Mouse (Mus musculus) layer of hippocampus, adult 9-10 months (tissue): ENCODE results near the gene Stk32c.

Experiments used
- DNase-seq: peaks from one replicate; pipeline ENCODE4 v3.0.0; 2022; ENCODE audit warnings: low spot score

Stk32c gene

DNA sequence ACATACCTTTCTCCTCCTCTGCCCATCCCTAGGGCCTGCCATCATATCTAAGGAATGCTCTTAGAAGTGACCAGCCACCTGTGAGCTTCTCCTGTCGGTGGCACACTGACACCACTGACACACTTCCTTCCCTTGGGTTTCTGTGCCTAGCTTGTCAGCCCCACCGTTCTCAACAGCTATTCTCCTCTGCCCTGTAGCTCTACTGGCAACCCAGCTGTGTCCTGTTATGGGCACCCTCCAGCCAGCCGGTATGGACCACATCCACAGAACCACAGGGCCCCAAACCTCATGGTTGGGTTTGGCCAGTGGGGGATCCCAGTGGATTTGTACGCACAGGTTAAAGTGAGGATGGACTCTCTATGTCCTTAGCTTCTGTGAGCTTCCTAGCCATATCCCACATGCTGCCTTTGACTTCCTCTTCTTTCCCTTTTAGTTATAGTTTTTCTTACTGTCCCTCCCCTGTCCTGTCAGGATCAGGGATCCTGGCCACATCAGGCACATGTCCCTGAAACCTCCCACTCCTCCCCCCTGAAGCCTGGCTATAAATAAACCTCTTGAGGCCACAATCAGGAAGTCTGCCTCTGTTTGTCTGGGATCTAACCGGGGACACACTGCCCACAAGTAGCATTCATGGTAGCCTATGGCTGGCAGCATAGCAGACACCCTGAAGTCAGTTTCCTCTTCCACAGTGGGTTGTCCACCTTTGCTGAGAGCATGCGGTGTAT is 15.5 kb upstream of the Stk32c start:
- DNase-seq, result no peak

DNA sequence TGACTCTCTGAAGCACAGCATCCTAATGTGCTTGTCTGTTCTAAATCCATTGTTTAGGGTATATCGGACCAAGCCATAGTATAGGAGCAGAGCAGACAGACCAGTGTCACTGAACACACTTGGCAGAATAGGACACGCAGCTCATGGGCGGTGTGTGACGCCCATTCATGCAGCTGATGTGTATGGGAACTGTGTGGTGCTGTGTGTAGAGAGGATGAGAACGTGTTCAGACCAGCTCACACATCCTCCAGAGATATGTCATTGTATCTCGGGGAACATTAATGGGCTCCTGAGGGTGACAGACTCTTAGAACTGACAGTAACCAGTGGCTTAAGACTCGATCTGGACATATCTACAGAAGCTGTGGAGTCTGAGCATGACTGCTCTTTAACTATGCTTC is 13.3 kb upstream of the Stk32c start:
- no peak for DNase-seq

DNA sequence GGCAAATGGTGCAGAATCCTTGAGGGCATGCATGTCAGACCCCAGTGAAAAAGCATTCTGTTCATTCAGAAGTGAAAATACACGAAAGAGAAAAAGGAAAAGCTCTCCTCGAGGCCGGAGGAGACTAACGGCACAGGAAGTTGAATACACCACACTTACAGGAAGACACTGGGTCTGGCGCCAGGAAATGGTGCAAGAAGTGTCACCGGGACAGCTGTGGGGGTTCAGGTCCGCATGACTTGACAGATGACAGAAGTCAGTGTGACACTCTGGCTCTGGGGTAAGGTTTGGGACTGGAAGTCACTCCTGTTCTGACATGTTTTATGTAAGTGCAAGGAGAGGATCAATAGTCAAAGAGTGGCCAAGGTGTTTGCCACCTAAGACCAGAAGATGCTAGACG is 11.6 kb upstream of the Stk32c start:
- no peak for DNase-seq

DNA sequence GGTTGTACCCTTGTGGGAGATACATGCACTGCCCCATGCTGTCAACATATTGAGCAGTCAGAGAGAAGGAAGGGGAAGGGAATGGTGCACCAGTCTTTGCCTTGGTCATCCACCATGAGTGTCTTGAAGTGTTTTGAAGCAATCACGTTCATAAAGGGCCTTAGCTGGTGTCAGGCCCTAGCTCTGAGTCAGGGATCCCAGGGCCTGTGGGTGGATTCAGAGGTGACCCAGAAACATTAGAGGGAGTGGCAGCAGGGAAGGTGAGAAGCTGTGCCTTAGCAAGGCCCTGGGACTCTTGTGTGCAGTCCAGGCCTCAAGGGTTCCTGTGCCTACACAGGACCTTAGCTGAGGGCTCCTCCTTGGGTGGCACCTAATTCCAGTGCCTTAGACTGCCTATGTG is 11.0 kb upstream of the Stk32c start:
- DNase-seq, result no peak

DNA sequence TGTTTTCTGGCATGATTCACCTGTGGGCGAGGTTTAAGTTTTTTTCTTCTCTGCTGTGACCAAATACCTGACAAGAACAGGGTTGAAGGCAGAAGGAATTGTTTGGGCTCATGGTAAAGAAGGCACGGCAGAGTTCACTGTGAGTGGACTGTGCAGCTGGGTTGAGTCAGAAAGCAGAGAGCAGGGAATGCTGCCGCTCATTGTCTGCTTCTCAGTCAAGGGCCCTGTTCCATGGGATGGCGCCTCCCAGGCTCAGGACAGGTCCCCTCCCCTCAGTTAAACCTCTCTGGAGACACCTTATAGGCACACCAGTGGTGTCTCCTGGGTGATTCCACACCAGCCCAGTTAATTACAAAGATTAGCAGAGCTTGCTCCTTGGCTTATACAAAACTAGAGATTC is 9.2 kb upstream of the Stk32c start:
- DNase-seq, result no peak

DNA sequence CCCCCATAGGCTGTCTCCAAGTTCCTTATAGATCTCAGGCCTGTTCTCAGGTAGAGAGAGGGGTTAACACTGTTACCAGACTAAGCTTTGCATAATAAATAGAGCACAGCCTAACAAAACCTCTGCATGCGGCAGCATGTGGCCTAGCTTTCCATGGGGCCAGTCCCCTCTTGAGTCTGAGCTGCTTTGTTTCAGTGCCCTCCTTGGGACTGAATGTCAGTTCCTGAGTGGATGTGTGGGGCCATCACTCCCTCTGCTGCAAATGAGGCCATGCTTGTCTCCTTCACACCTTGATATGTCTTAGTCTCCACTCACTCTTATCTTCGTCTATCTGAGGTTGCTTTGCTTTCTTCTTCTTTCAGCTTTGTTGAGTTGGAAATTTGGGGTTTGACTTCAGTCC is 8.7 kb upstream of the Stk32c start:
- DNase-seq, result no peak

DNA sequence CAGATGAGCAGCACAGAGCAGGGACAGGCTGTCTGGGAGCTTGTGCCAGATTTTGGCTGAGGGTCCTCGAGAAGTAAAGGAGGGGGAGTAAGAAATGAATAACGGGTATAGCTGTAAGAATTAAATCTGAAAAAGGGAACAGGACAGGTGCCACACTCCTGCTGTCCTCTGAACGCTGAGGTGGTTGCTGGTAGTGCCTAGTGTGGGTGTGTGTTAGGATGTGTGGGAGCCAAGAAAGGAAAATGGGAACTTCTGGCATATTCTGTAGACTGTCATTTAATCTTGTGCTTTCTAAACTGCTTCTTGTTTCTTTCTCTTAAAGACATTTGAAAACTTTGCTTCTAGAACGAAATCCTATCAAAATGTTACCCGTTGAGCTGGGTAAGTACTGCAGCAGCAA is 8.0 kb upstream of the Stk32c start:
- DNase-seq, result no peak

DNA sequence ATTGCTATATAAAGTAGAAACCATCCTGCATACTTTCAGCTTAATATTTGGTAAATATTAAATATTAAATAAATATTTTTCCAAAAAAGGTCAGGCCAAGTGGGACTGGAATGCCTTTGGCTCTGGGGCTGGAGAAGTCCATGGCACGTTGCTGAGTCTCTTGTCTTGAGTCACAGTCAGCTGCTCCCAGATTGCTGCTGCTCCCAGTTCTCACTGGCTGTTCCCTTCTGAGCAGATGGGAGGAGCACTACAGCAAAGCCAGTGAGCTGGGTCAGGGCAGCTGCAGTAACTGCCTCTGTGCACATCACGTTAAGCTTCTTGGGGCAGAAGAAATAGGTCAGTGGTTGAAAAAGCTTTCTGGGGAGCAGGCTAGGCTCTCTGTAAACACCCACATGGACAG is 7.2 kb upstream of the Stk32c start:
- no peak for DNase-seq

DNA sequence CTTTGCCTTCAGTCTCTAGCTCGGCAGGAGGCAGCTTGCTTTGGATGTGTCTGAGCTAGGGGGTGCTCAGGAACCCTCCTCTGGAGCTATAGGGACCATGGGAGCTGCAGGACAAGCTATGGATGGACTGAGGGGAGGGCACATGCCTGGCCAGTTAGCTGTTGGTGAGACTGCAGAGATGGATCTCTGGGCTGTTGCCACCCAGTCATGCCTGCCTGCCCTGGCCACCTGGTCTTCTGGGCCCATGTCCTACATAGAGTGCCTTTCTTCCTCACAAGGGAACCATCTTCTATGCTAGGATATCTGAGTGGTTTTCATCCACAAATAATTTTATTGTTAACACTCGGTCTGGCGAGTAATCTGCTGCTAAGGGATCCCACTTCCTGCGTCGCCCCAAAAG is 6.4 kb upstream of the Stk32c start:
- no peak for DNase-seq

DNA sequence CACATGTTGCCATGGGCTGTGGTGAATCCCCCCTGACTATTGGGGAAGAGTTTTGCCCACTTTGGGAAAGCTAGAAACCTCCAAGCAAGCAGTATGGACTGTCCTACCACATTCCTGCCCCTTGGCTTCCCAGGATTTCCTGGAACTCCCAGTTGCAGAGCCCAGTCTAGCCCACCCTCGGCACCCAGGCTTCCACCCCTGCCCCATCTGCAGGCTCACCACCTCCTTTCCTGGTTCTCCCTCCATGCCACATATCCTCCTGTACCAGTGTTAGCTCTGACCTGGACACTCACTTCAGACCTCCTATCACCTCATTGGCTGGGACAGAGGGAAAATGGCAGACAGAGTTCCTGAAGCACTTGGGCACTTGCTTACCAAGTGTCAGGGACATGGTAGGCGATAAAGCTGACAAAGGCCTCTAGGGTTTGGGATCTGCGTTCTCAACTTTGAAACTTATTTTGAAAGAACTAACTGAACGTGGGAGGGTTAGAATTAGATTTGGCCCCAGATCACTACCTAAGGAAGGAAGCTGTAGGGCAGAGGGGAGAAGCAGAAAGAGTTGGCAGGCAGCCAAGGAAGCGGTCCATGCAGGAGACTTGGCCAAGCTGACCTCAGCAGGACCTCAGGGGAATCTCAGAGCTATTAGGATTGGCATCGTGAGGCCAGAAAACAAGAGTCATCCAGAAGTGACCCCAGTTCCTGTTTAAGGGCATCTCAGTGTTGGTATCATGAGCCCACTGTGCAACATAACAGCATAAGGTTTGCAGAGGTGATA is 5.7 kb upstream of the Stk32c start:
- DNase-seq, result no peak

DNA sequence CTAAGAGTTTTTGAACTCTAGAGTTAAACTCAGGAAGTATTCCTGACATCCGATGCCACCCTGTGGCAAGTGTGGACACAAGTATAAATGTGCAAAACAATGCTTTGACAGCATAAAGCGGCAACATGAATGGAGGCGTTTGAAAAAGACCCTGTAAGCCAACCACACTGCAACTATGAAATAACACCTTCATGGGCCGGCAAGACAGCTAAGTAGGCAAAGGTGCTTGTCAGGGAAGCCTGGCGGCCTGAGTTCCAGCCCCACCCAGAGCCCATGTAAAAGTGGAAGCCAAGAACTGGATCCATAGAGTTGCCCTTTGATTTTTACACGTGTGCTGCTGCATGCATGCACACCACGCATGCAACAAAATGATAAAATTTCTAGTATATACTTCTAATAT is 3.9 kb upstream of the Stk32c start:
- no peak for DNase-seq

DNA sequence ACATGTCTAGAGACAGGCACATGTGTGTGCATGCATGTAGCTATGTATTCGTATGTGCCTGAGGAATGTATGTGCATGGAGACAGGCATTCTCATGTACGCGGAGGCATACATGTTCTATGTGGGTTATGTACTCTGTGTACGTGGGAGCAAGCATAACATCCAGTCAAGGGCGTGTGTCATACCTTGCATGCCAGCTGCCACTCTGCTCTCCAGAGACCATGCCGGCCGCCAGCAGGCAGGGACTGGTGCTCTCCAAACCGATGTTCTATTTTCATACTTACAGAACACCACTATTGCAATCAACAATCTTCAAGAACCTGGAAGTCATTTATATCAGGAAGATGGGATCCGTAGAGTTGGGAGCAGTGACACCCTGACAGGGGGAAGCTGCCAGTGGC is 3.4 kb upstream of the Stk32c start:
- no peak for DNase-seq

DNA sequence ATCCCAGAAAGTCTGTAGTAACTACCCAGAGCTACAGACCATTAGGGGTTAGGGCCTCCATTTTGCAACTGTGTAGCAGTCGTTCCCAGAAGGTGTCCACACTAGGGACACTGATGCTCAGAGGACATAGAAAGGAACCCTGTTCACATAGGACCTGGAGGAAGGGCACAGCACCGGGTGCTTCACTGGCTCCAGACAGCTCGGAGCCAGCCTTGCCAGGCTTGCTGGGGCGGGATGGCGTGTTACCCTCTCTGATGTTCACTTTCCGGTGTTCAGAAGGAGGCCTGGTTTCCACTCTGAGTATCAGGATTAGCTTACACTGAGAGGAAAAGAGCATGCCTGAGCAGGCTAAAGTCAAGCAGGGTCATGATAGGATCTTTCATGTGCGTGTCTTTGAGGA is 2.8 kb upstream of the Stk32c start:
- DNase-seq, result no peak

DNA sequence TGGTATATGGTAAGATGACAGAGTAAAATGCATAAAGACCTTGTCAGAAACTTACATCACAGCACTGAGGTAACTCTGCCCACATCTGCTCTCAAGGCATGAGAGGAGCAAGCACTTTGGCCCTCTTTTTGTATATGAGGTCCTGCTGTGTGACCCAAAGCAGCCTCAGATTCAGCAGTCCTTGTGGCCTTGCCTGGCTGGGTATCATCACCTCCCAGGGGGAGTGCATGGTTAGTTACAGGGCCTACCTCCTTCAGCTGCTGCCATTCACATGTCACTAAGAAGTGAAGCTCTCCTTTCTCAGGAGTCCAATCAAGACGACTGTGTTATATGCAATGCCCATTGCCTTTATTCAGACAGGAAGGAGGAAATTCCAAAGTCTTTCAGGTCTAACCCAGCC is 2.4 kb upstream of the Stk32c start:
- DNase-seq, result no peak

DNA sequence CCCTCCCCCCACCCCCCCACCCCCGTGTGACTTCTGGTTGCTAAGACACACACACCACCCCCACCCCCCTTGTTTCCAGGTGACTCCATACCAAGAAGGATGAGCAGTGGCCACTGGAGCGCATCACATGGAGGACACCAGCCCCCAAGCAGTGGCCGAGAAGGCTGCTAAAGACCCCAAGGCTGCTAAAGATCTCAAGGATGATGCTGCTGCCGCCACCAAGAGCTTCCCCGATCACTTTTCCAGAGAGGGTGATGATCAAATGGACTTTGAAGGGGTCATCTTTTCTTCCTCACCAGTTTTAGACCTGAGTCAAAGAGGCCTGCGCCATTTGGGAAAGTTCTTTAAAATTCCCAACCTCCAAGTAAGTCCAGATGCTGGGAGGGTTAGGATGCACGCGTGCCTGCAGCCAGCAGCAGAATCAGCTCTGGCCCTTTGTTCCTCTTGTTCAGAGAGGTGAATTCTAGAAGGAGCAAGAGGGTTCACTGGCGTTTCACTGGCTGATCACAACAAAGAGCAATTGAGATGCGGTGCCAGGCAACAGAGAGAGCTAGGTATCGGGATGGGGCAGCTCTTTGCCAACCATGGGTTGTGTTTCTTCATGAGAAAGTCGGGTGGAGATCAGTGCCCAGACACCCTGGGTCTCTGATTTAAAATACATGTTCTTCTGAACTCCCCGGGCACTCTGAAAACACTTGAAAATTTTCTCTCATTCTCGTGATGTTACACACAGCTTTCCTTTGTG is 1.7 kb upstream of the Stk32c start:
- DNase-seq, result no peak

DNA sequence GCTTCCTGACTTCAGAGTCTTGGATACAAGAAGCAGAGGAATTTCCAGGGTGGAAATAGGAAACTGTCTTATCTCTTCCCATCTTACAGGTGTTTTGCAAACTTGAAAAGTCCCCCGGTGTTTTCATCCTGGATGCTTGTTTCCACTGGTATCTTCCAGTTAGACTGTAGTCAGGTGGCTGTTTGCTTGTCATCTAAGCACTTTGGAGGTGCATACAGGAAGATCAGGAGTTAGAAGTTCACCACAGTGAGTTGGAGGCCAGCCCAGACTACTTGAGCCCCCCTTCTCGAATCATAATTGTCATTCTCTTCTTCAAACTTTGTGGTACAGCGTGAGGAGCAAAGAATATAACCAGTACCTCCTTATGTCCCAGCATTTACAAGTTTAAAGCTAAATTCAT is 1.1 kb upstream of the Stk32c start:
- DNase-seq, result no peak

DNA sequence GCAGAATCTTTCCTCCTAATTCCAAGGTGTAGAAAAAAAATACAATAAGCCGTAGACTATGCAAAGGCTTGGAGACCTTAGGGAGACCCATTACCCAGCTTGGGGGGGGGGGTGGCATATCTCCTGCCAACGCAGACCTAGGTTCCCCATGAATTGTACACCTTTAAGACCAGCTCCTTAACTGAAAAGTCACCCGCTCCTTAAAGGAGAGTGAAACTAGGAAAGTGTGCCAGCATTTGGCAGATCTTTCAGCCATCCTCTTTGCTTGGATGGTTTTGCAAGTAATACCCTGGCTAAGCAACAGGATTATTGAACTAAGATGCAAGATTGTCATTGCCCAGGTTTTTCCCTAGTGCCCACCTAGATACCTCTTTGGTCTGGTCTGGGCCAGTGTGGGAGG is 644 bp upstream of the Stk32c start:
- DNase-seq, result no peak

DNA sequence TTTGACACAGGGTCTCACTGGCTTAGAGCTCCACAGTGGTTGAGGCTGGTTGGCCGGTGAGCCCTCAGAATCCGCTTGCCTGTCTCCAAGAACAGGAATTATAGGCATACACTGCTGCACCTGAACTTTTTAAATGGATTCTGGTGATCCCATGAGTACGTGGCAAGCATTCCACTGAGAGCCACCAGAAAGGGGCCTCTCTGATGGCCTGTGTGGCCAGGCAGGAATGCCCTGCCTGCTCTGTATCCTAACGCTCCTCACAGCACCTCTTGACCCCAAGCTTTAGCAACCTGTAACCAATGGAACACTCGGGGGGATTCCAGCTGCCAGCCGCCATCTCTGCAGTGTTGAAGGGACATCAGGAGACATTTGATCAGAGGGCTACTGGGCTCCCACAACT is 1.3 kb downstream of the Stk32c start:
- DNase-seq, result no peak

DNA sequence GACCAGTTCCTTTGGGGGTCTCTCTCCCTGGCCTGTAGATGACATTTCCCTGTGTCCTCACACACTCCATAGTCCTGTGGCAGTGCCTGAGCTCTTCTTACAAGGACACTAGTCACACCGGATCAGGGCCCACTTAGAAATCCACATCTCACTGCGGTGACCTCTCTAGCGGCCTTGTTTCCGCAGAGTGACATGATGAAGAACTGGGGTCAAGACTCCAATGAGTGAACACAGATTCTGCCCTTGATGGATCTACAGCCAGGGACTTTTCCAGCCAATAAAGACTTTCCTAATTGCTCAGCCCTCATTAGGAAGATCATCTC is 4.4 kb downstream of the Stk32c start:
- DNase-seq, result no peak

DNA sequence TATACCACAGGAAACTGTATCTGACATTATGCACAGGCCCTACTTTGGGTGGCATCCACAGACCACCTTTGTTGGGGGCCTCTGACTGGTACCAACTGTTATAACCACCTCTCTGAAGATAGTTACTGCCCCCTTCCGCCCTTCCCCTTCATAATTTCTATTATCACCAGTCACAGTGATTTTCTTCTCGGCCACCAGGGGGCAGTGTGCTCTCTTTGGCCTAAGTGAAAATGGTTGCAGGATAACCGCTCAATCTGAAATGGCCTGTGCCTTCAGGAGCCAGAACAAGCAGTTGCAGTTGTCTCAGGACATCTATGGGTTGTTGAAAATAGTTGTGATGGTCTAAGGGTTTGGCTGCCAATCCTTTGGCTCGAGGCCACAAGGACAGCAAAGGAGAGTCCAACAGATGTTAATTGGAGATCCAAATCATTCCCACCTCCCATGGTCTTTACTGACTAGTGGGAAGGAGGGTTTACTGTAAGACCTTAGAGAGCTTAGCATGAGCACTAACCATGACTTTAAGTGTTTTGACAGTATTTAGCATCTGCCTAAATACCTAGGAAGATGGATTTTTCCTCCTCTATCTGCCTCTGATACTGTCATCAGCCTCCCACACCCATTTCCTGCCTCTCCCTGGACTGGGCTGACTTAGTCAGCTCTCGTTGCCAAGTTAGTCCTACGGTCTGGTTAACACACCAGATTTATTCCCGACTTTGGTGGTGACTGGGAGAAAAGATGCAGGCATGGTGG is 4.9 kb downstream of the Stk32c start:
- DNase-seq, result no peak

DNA sequence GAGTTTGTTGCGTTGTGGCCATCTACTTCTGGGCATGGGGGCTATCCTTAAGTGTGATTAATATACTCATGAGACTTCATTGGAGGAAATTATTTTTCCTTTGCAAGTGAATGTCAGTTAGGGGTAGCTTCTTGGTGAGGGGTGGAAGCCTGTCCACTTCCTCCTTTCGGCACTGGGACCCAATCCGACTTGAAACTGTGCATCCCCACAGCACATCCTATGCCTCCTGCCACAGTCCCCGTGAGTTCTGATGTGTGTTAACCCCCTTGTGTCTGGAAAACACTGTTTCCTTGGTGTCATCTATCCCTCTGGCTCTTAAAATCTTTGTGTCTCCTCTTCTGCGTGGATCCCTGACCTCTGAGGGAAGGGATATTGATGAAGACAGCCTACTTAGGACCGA is 11.9 kb downstream of the Stk32c start:
- DNase-seq, result no peak

DNA sequence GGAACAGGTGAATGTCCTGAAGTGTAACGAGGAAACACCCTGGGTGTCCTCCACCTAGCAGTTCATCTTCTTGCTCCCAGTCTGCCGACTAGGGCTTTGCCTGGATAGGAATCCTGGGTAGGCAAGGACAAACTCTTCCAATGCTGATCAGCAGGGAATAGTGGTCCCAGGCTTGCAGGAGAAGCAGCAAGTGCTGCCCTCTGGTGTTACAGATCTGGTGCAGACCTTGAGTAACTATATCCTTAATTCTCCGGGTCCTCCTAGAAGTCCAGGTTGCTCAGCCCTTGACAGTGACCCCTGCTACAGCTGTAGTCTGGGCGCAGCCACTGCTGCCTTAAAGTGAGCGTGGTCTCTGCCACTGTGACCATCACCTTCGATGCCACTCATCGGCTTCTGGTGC is 13.0 kb downstream of the Stk32c start:
- DNase-seq, result no peak

DNA sequence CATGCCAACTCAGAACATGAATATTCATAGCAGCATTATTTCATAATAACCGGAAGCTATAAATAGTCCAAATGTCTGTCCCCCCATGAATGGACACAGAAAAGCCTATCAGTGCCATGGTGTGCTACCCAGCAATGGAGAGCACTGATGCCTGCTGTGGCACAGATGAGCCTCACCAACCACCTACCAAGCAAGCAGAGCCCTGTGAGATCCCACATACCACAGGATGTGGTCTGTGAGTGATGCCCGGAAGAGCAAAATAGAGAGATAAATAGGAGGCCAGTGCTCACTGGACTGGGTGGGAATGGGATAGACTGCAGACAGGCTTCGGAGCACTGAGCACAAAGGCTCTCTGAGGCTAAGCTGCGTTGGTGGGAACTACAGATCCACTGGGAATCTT is 16.1 kb downstream of the Stk32c start:
- DNase-seq, result no peak
